Mouse (Mus musculus) limb, embryonic 11.5 days (tissue): ENCODE results near the gene Dusp1. TPM values are rescaled to one million over a fixed set of nuclear protein-coding genes. Genes with fewer than 3 reads are reported as not detected.

ENCODE experiments used
- ATAC-seq: fragments of 200-750 bp; cut with Nextera tagmentation; 2 replicates; pipeline ENCODE4 v1.8.0; 2017; ENCODE audit warnings: low read depth; ENCODE audit not compliant: insufficient number of reproducible peaks, low FRiP score, low TSS enrichment
- DNase-seq: peaks from one replicate; pipeline ENCODE4 v3.0.0-alpha.2; 2015; ENCODE audit warnings: low spot score
- H3K27ac ChIP-seq: fragments of 300-500 bp; sonication (generic); replicated peaks from 2 replicates; pipeline ENCODE4 v1.5.1; 2014; ENCODE audit warnings: low read depth, mild to moderate bottlenecking, low read length
- H3K27me3 ChIP-seq: fragments of 300-500 bp; sonication (generic); 2 replicates; pipeline ENCODE4 v1.6.1; 2014; ENCODE audit warnings: mild to moderate bottlenecking, low read length, mixed read lengths; ENCODE audit not compliant: control insufficient read depth, insufficient read depth
- H3K36me3 ChIP-seq: fragments of 300-500 bp; sonication (generic); 2 replicates; pipeline ENCODE4 v1.6.1; 2014; ENCODE audit warnings: mild to moderate bottlenecking, low read length, moderate library complexity, mixed read lengths; ENCODE audit not compliant: control insufficient read depth, insufficient read depth
- H3K4me1 ChIP-seq: fragments of 300-500 bp; sonication (generic); 2 replicates; pipeline ENCODE4 v1.6.1; 2014; ENCODE audit warnings: low read length, mixed read lengths; ENCODE audit not compliant: control insufficient read depth, insufficient read depth
- H3K4me2 ChIP-seq: fragments of 300-500 bp; sonication (generic); 2 replicates; pipeline ENCODE4 v1.6.1; 2014; ENCODE audit warnings: low read depth, mild to moderate bottlenecking, moderate library complexity; ENCODE audit not compliant: severe bottlenecking
- H3K4me3 ChIP-seq: fragments of 300-500 bp; sonication (generic); 2 replicates; pipeline ENCODE4 v1.5.1; 2014; ENCODE audit warnings: low read depth, low read length
- H3K9ac ChIP-seq: fragments of 300-500 bp; sonication (generic); 2 replicates; pipeline ENCODE4 v1.6.1; 2014; ENCODE audit warnings: mild to moderate bottlenecking, low read length
- H3K9me3 ChIP-seq: fragments of 300-500 bp; sonication (generic); 2 replicates; pipeline ENCODE4 v1.6.1; 2016; ENCODE audit warnings: low read length; ENCODE audit not compliant: control insufficient read depth
- WGBS: fragments of 180-500 bp; shearing (Covaris S2); extraction: QIAGEN DNeasy Blood & Tissue Kit; methylation state at CpG from one replicate; pipeline ENCODE4 v1.1.7; 2014; 5-methylcytosine and 5-hydroxymethylcytosine counted together
- polyA plus RNA-seq: library from polyadenylated mRNA; unstranded; fragments of >200 nt; fragmentation: Nextera tagmentation; extraction: Ambion mirVana; gene quantifications from 2 replicates; pipeline ENCODE4 v1.2.1, GENCODE M21; 2014

The Dusp1 gene
- polyA plus RNA-seq, 1 experiment from 2014 or later, result 22.8 TPM

DNA sequence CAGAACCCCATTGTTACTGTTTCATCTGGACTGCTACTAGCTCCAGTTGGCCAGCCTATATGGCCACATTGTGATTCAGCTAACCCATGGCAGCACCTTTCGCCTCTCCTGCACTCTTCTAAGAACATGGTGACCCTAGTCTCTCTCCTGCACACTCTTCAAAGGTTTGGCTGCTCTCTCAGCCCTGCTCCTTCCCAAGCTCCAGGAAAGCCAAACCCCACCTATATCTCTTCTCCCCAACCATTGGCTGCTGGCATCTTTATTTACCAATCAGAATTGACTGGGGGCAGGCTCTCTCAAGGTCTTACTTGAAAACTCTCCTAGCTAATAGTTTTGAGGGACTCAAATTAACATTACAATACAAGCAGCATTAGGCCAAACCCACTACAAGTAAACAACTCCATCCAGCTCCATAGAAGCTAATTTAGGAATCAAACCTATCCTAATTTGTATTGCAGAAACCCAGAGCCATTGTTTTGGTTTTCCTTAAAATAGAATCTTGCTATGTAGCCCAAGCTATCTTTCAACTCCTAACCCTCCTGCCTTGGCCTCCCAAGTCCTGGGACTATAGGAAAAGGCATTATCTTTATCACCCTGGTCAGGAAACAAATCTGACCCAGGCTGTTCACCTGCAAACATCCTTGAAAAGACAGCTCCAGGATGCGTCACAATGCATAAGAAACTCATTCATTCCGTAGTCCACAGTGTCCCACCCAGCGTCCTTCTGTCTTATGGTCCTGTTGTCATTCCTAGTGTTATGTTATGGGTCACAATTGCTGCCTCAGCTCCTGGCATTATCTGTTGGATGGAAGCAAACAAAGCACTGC lies 67.1 kb downstream of the Dusp1 start:
- no peaks in the 10 kb centered on the region for H3K27me3 ChIP-seq
- no peak overlapping the region for H3K27ac ChIP-seq
- no peak overlapping the region for H3K4me3 ChIP-seq
- H3K9ac ChIP-seq, result no peak overlapping the region
- no peaks in the 10 kb centered on the region for H3K4me1 ChIP-seq
- no peaks in the 10 kb centered on the region for H3K36me3 ChIP-seq
- H3K4me2 ChIP-seq, result no peak overlapping the region
- 88% methylated on average over 4 of the region's 4 CpGs for WGBS
- DNase-seq, result no peak
- no peak for ATAC-seq
- H3K9me3 ChIP-seq, result peaks cover 3% of the 10 kb centered on the region; the same call in 1 of the 2 replicates

DNA sequence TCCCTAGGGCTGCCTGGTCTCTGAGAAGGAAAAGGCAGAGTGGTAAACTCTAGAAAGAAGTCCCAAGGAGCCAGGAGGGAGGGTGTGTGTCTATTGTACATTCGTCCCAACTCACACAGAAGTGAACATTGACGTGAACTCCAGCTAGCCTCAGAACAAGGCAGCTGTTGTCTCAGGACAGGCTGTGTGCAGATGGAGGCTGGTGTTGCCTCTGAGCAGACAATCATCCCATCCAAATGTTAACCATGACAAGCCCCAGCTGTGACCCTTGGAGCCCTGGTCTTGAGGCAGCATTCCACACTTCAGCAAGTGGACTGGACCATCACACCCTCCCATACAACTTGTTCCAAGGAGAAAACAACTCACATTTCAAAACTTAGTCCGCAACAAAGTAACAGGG lies 69.7 kb downstream of the Dusp1 start:
- Histone ChIP-seq H3K36me3 (no peaks in the 10 kb centered on the region), H3K9me3 (peaks cover 3% of the 10 kb centered on the region; the same call in 1 of the 2 replicates), H3K4me1 (no peaks in the 10 kb centered on the region), H3K4me2 (no peak overlapping the region), H3K4me3 (no peak overlapping the region), H3K9ac (no peak overlapping the region), H3K27ac (no peak overlapping the region), H3K27me3 (no peaks in the 10 kb centered on the region)
- WGBS, result 95% methylated on average over 3 of the region's 3 CpGs
- DNase-seq (no peak), ATAC-seq (no peak)

DNA sequence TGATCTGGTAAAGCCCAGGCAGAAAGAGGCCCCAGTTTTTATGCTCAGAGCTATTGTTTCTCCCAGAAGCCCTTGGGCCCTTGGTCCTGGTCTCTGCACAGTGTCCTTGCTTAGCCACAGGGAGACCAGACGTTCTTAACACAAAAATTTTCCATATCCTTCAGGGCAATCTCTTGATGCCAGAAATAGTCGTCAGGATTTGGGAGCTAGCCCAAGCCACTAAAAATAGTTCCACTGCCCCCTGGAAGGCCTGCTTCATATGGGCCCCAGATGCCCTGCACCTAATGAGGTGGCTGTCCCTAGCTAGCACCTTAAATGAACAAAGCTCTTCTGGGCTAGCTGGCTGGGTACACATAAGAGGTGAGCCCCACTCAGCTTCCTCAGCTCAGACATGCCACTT lies 71.0 kb downstream of the Dusp1 start:
- no peak overlapping the region for H3K27ac ChIP-seq
- no peaks in the 10 kb centered on the region for H3K4me1 ChIP-seq
- H3K9ac ChIP-seq, result no peak overlapping the region
- H3K27me3 ChIP-seq, result no peaks in the 10 kb centered on the region
- peaks cover 3% of the 10 kb centered on the region; the same call in 1 of the 2 replicates for H3K9me3 ChIP-seq
- H3K36me3 ChIP-seq, result no peaks in the 10 kb centered on the region
- 77% methylated on average over 2 of the region's 2 CpGs for WGBS
- DNase-seq, result no peak
- ATAC-seq, result no peak
- no peak overlapping the region for H3K4me2 ChIP-seq
- no peak overlapping the region for H3K4me3 ChIP-seq

DNA sequence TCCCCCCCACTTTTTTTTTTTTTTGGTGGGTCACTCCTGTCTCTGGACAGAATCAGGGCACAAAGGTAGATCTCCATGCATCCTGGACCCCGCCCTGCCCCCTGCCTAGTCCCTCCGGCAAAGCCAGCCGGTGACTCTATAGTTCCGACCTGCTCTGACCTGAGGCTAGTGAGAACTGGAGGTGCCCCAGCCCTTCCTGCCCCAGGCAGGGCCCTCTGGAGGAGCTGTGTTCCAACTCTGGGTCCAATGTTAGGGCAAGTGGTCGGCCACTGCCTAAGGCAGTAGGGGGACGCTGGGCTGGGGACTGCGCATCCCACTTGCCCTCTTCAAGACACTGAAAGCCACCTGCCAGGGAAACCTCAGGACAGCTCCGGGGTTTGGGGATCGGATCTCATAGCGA lies 71.9 kb downstream of the Dusp1 start:
- ATAC-seq (no peak), DNase-seq (no peak)
- H3K27me3 ChIP-seq, result no peaks in the 10 kb centered on the region
- no peaks in the 10 kb centered on the region for H3K4me1 ChIP-seq
- H3K9ac ChIP-seq, result no peak overlapping the region
- no peaks in the 10 kb centered on the region for H3K36me3 ChIP-seq
- H3K27ac ChIP-seq, result no peak overlapping the region
- H3K4me3 ChIP-seq, result no peak overlapping the region
- 90% methylated on average over 10 of the region's 10 CpGs for WGBS
- H3K9me3 ChIP-seq, result peaks cover 3% of the 10 kb centered on the region; the same call in 1 of the 2 replicates
- H3K4me2 ChIP-seq, result no peak overlapping the region

DNA sequence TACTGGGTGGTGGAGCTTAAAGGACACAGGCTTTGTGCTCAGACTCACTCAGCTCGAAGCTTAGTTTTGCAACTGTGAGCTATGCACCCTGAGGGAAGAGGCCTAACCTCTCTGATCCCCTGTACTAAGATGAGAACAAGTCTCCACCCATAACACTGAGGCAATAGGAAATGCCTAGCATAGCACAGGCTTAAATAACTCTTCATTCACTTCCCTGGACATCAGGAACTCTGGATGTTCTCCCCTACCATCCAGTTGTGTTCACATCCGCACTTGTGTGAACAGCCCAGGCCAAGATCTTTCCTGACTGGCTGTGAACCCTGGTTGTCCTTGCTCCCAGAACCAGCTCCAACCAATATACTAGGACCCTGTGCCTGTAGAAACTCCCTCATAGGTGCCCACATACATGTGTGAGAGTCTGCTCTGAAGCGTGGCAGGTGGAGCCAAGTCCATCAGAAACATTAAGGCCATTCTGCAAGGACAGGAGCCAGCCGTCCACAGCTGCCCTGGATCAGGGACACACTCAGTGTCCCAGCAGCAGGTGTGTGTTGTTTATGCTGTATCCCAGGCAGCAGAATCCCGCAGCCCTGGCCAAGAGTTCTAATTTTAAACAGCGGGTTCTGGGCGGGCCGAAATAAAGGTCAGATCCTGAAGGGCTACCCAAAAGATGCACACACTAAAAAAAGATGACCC lies 73.1 kb downstream of the Dusp1 start:
- ATAC-seq, result no peak
- H3K27ac ChIP-seq, result no peak overlapping the region
- H3K4me2 ChIP-seq, result no peak overlapping the region
- DNase-seq, result no peak
- no peaks in the 10 kb centered on the region for H3K27me3 ChIP-seq
- peaks cover 3% of the 10 kb centered on the region; the same call in 1 of the 2 replicates for H3K9me3 ChIP-seq
- no peak overlapping the region for H3K4me3 ChIP-seq
- no peaks in the 10 kb centered on the region for H3K36me3 ChIP-seq
- H3K9ac ChIP-seq, result no peak overlapping the region
- no peaks in the 10 kb centered on the region for H3K4me1 ChIP-seq
- WGBS, result 89% methylated on average over 8 of the region's 8 CpGs

DNA sequence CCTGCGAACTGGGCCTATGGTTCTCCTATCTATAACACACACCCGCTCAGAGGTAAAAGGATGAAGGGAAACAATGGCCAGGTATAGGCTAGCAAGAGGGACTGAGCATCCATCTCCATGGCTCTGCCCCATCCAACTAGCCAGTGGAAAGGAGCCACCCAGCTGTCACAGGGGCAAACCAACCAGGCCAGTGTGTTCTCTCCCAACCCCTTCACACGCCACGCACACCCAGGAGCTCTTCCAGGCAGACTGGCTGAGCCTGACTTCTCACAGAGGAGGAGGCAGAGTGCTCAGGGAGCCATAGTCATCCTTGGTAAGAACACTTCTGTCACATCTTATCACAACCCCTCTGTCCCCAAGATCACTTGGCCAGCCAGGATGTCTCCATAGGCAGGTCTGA lies 74.0 kb downstream of the Dusp1 start:
- Histone ChIP-seq H3K9ac (no peak overlapping the region), H3K36me3 (no peaks in the 10 kb centered on the region), H3K4me2 (no peak overlapping the region), H3K27ac (no peak overlapping the region), H3K27me3 (no peaks in the 10 kb centered on the region), H3K9me3 (no peaks in the 10 kb centered on the region), H3K4me3 (no peak overlapping the region), H3K4me1 (no peaks in the 10 kb centered on the region)
- no peak for ATAC-seq
- DNase-seq, result no peak
- WGBS, result 95% methylated on average over 4 of the region's 4 CpGs

DNA sequence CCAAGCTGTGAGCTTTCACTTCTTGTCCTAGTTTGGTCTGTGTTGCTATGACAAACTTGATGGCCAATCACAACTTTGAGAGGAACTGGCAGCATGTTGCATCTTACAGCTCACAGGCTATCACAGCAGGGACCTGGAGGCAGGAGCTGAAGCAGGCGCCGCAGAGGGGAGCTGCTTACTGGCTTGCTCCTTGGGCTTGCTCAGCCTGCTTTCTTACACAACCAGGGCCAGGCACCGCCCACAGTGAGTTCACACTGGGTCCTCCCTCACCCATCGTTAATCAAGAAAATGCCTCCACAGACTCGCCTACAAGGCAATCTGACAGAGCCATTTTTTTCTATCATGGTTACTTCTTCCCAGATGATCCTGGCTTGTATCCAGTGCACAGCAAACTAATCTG lies 74.7 kb downstream of the Dusp1 start:
- Histone ChIP-seq H3K27ac (no peak overlapping the region), H3K4me1 (no peaks in the 10 kb centered on the region), H3K4me2 (no peak overlapping the region), H3K9me3 (no peaks in the 10 kb centered on the region), H3K9ac (no peak overlapping the region), H3K4me3 (no peak overlapping the region), H3K27me3 (no peaks in the 10 kb centered on the region), H3K36me3 (no peaks in the 10 kb centered on the region)
- ATAC-seq, result no peak
- WGBS, result 65% methylated on average over 5 of the region's 5 CpGs
- no peak for DNase-seq

DNA sequence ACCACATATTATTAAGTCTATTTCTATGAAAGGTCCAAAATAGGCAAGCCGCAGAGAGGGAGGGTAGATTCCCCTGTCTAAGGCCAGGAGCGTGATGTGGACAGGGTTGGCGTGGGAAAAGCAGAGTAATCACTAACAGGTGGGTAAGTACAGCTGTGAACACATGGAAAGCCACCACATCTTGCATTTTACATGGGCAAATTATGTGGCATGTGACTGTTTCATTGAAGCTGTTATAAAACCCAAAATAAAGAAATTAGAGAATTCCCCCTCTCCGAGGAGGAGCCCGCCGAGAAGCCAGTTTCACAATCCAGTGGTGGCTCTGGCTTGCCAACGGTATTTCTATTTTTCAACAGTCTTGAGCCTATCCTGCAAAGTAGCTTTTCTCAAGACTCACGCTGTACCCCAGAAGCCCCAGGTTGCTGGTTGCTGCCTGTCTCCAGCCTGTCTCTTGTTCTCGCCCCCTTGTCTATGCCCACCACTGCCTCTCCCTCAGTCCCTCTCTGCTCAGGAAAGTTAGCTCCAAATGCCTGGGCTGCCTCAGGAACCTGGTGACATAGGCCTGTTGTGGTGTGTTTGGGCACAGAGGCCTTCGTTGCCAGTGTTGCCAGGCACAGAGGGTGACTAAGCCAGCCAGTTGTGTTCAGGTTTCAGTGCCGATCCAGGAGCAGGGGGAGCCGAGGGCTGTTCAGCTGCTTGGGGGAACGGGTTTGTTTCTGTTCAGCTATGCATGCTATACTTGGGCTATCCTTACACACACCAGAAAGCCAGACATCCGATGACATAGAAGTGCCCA lies 77.1 kb downstream of the Dusp1 start:
- Histone ChIP-seq H3K27me3 (no peaks in the 10 kb centered on the region), H3K9me3 (no peaks in the 10 kb centered on the region), H3K4me3 (no peak overlapping the region), H3K4me1 (no peaks in the 10 kb centered on the region), H3K36me3 (no peaks in the 10 kb centered on the region), H3K27ac (no peak overlapping the region), H3K9ac (no peak overlapping the region), H3K4me2 (no peak overlapping the region)
- 84% methylated on average over 14 of the region's 14 CpGs for WGBS
- ATAC-seq (no peak), DNase-seq (no peak)
